Mouse (Mus musculus): ENCODE measurements around the gene Dnm3.

Gene Dnm3

GRCm38 (mm10) chr1:162052755-162053154 lies 425.1 kb downstream of the Dnm3 start:
- no peak for DNase-seq

GRCm38 (mm10) chr1:162052138-162052537 lies 425.7 kb downstream of the Dnm3 start:
- DNase-seq: no peak

GRCm38 (mm10) chr1:162051710-162052109 lies 426.1 kb downstream of the Dnm3 start:
- DNase-seq: no peak

GRCm38 (mm10) chr1:162047673-162048072 lies 430.2 kb downstream of the Dnm3 start:
- DNase-seq: no peak

GRCm38 (mm10) chr1:162043788-162044717 lies 433.8 kb downstream of the Dnm3 start:
- no peak for DNase-seq

- DNase-seq: no peak
These were observed 434.6 kb downstream of the Dnm3 start for GRCm38 (mm10) chr1:162043216-162043615.

- no peak for DNase-seq
These were observed 435.4 kb downstream of the Dnm3 start for GRCm38 (mm10) chr1:162042384-162042783.

- no peak for DNase-seq
These were observed 437.2 kb downstream of the Dnm3 start for GRCm38 (mm10) chr1:162040490-162041274.

GRCm38 (mm10) chr1:162039808-162040207 lies 438.0 kb downstream of the Dnm3 start:
- no peak for DNase-seq

GRCm38 (mm10) chr1:162039011-162039595 lies 438.7 kb downstream of the Dnm3 start:
- DNase-seq: no peak

- no peak for DNase-seq
These were observed 439.4 kb downstream of the Dnm3 start for GRCm38 (mm10) chr1:162038431-162038830.

- DNase-seq: no peak
These were observed 439.8 kb downstream of the Dnm3 start for GRCm38 (mm10) chr1:162037968-162038421.

GRCm38 (mm10) chr1:162037185-162037765 lies 440.6 kb downstream of the Dnm3 start:
- no peak for DNase-seq

GRCm38 (mm10) chr1:162036461-162036835 lies 441.4 kb downstream of the Dnm3 start:
- no peak for DNase-seq

GRCm38 (mm10) chr1:162035800-162036460 lies 441.9 kb downstream of the Dnm3 start:
- no peak for DNase-seq

- no peak for DNase-seq
These were observed 454.1 kb downstream of the Dnm3 start for GRCm38 (mm10) chr1:162023681-162024270.

- DNase-seq: no peak
These were observed 457.1 kb downstream of the Dnm3 start for GRCm38 (mm10) chr1:162020766-162021165.

- no peak for DNase-seq
These were observed 457.5 kb downstream of the Dnm3 start for GRCm38 (mm10) chr1:162020303-162020731.

- no peak for DNase-seq
These were observed 459.2 kb downstream of the Dnm3 start for GRCm38 (mm10) chr1:162018601-162018977.

- no peak for DNase-seq
These were observed 459.7 kb downstream of the Dnm3 start for GRCm38 (mm10) chr1:162017975-162018600.

- no peak for DNase-seq
These were observed 460.9 kb downstream of the Dnm3 start for GRCm38 (mm10) chr1:162016982-162017381.
